ENCODE assay signal across 12 mouse cellular contexts in the genomic region with DNA sequence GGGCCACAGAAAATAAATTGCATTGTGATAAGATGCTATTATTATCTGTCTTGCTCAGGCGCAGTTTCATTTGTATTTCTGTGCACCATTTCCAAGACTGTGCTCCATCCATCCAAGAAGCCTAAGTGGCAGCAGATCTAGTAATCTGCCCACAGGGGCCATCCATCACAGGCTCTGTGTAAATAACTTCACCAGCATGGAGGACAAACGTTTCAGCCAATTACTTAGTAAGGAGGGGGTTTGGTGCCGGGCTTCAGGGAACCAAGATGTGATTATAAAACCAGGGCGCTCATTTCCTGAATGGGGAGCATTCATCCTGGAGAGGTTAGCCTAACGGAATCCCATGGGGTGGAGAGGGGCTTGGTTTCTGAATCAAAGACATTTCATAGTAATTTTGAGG.
DNase-seq lines count a peak whose midpoint lies in the region; ATAC-seq and TF ChIP-seq lines count a peak whose summit lies in the region.
"Had no signal": no experiment of that assay in that cellular context is flagged by ENCODE, and none has a peak within 500 bp of the region (broad histone marks: within the 10 kb centered on the region; RNA-seq: fewer than 3 reads in every experiment).

No protein-coding gene starts in this region.

- H3K27me3 ChIP-seq in intestine, embryonic 14.5 days (replicated peaks; ENCODE audit: control insufficient read depth, insufficient read depth, low read length), result no peaks in the 10 kb centered on the region
- H3K27me3 ChIP-seq in intestine, postnatal 0 days (replicated peaks; ENCODE audit: control insufficient read depth, insufficient read depth, low read length), result no peaks in the 10 kb centered on the region
- no peaks in the 10 kb centered on the region for H3K27me3 ChIP-seq in hindbrain, embryonic 10.5 days (ENCODE audit: insufficient read depth, poor library complexity, severe bottlenecking)
- H3K27me3 ChIP-seq in liver, embryonic 12.5 days (replicated peaks), result no peaks in the 10 kb centered on the region
- H3K27me3 ChIP-seq: liver, embryonic 13.5 days; Patski had no signal

- no peak for DNase-seq in intestine, embryonic 14.5 days (ENCODE audit: low spot score)
- DNase-seq in brain, embryonic 14.5 days (ENCODE audit: low read depth), result peak; percentile 55
- DNase-seq in hindbrain, embryonic 10.5 days (ENCODE audit: low spot score), result peak; percentile 22
- DNase-seq in kidney, adult 8-10 months, result no peak
- no peak for DNase-seq in cerebellum, adult 11-12 months
- DNase-seq in B cell, adult 2 months, result no peak
- DNase-seq: cerebellum, adult 8-10 months; gastrocnemius, postnatal 36 days; liver, embryonic 13.5 days had no signal

- 21% methylated on average over 5 of the region's 5 CpGs for WGBS in intestine, embryonic 14.5 days
- WGBS in intestine, postnatal 0 days, result 31% methylated on average over 5 of the region's 5 CpGs
- 44% methylated on average over 5 of the region's 5 CpGs for WGBS in hindbrain, embryonic 10.5 days
- 44% methylated on average over 5 of the region's 5 CpGs for WGBS in liver, embryonic 12.5 days (ENCODE audit: insufficient replicate concordance)

- TF ChIP-seq POLR2A in brain, embryonic 14.5 days (IDR thresholded peaks at IDR 0.05; ENCODE audit: borderline replicate concordance, extremely low read depth, insufficient read depth, insufficient read length, poor library complexity, severe bottlenecking), result no peak

- TF ChIP-seq CTCF in intestine, postnatal 0 days (IDR thresholded peaks at IDR 0.05; ENCODE audit: low read depth), result no peak
- no peak for TF ChIP-seq CTCF in brain, embryonic 14.5 days (IDR thresholded peaks at IDR 0.05; ENCODE audit: borderline replicate concordance, extremely low read depth, insufficient read depth, insufficient read length)

- no peaks in the 10 kb centered on the region for H3K36me3 ChIP-seq in intestine, embryonic 14.5 days (ENCODE audit: control insufficient read depth, insufficient read depth, low read length)
- H3K36me3 ChIP-seq in intestine, postnatal 0 days (ENCODE audit: control insufficient read depth, insufficient read depth), result no peaks in the 10 kb centered on the region
- no peaks in the 10 kb centered on the region for H3K36me3 ChIP-seq in hindbrain, embryonic 10.5 days
- no peaks in the 10 kb centered on the region for H3K36me3 ChIP-seq in liver, embryonic 12.5 days
- H3K36me3 ChIP-seq: liver, embryonic 13.5 days had no signal

- H3K4me2 ChIP-seq in intestine, embryonic 14.5 days (ENCODE audit: low read length), result no peak overlapping the region
- H3K4me2 ChIP-seq in intestine, postnatal 0 days (replicated peaks; ENCODE audit: low read depth), result no peak overlapping the region
- no peak overlapping the region for H3K4me2 ChIP-seq in liver, embryonic 12.5 days
- H3K4me2 ChIP-seq: liver, embryonic 13.5 days had no signal

- H3K4me1 ChIP-seq in intestine, embryonic 14.5 days (replicated peaks; ENCODE audit: control insufficient read depth, insufficient read depth, low read length), result peaks cover 13% of the 10 kb centered on the region; the same call in 1 of the 2 replicates
- H3K4me1 ChIP-seq in intestine, postnatal 0 days (replicated peaks; ENCODE audit: control insufficient read depth, insufficient read depth, low read length), result no peaks in the 10 kb centered on the region
- H3K4me1 ChIP-seq in hindbrain, embryonic 10.5 days (replicated peaks), result peaks cover 22% of the 10 kb centered on the region
- 0 out of 2 replicates have a peak, but pooled peaks cover 6% of the 10 kb centered on the region for H3K4me1 ChIP-seq in liver, embryonic 12.5 days
- H3K4me1 ChIP-seq: liver, embryonic 13.5 days had no signal

- H3K9ac ChIP-seq in intestine, embryonic 14.5 days (ENCODE audit: low read length), result no peak overlapping the region
- H3K9ac ChIP-seq in intestine, postnatal 0 days (ENCODE audit: low read depth, low read length), result no peak overlapping the region
- H3K9ac ChIP-seq in liver, embryonic 12.5 days, result no peak overlapping the region
- H3K9ac ChIP-seq: liver, embryonic 13.5 days had no signal

- no peak for ATAC-seq in intestine, embryonic 14.5 days (replicated peaks; ENCODE audit: low FRiP score, low TSS enrichment, low read depth)
- ATAC-seq in intestine, postnatal 0 days, result no peak
- ATAC-seq in liver, embryonic 12.5 days, result 0 out of 2 replicates have a peak, but pooled peaks have one; percentile 27
- ATAC-seq: Patski had no signal

- no peaks in the 10 kb centered on the region for H3K9me3 ChIP-seq in intestine, embryonic 14.5 days (ENCODE audit: control insufficient read depth, low read length)
- no peaks in the 10 kb centered on the region for H3K9me3 ChIP-seq in intestine, postnatal 0 days (ENCODE audit: control insufficient read depth)
- no peaks in the 10 kb centered on the region for H3K9me3 ChIP-seq in hindbrain, embryonic 10.5 days
- no peaks in the 10 kb centered on the region for H3K9me3 ChIP-seq in liver, embryonic 12.5 days (replicated peaks)
- H3K9me3 ChIP-seq: liver, embryonic 13.5 days had no signal

- no peak overlapping the region for H3K4me3 ChIP-seq in intestine, embryonic 14.5 days (ENCODE audit: low read depth, low read length)
- H3K4me3 ChIP-seq in intestine, postnatal 0 days (ENCODE audit: low read depth, low read length), result no peak overlapping the region
- H3K4me3 ChIP-seq in hindbrain, embryonic 10.5 days, result no peak overlapping the region
- H3K4me3 ChIP-seq in liver, embryonic 12.5 days, result no peak overlapping the region
- H3K4me3 ChIP-seq: liver, embryonic 13.5 days had no signal

- peak overlapping the region; percentile 20; the same call in 1 of the 2 replicates for H3K27ac ChIP-seq in intestine, embryonic 14.5 days (ENCODE audit: low read depth)
- H3K27ac ChIP-seq in intestine, postnatal 0 days (ENCODE audit: low read depth, low read length), result no peak overlapping the region
- H3K27ac ChIP-seq in hindbrain, embryonic 10.5 days, result no peak overlapping the region
- 0 out of 2 replicates have a peak overlapping the region, but pooled peaks have one; percentile 40 for H3K27ac ChIP-seq in liver, embryonic 12.5 days
- H3K27ac ChIP-seq: liver, embryonic 13.5 days had no signal

Comparison
In these comparisons a context has a peak if more than half of its experiments do, and no peak if none do; other contexts are left out.
1. H3K27ac ChIP-seq: peak in intestine, embryonic 14.5 days (single experiment) and liver, embryonic 12.5 days (single experiment); none in intestine, postnatal 0 days (single experiment) and hindbrain, embryonic 10.5 days (single experiment).
2. DNase-seq: peak in brain, embryonic 14.5 days (single experiment) and hindbrain, embryonic 10.5 days (single experiment); none in intestine, embryonic 14.5 days (single experiment), kidney, adult 8-10 months (0 of 2), cerebellum, adult 11-12 months (single experiment) and B cell, adult 2 months (0 of 2).